15 mouse cellular contexts compared by ENCODE assay signal in the genomic region with DNA sequence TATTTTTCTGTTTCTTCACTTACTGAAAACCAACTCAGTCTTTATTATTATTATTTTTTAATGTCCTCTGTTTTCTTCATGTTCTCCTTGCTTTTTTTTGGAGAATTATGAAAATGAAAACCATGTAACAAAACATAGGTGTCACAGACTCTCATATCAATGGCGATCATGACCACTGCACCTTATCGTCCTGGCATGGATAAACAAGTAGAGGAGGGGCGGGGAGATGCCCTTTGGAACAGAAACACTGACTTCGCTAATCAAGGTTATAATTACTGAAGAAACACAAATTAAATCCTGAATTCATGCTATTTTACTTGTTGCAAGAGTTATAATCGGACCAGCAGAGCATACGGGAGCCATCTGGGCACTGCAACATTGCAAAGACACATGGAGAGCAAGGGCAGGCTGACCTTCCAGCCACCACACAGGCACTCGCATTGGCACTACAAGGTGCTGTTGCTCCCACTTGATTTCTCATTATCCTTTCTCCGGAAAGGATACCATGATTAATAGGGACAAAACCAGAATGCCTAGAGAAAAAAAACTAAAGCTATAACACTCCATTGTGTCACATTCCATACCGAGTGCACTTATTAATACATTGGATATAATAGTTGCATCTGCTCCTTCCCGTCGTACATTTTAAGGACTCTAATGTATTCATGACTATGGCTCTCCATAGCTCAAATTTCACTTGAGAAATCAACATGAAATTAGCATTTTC.
DNase-seq lines count a peak whose midpoint lies in the region; ATAC-seq lines count a peak whose summit lies in the region.
"Had no signal": no experiment of that assay in that cellular context is flagged by ENCODE, and none has a peak within 500 bp of the region (broad histone marks: within the 10 kb centered on the region; RNA-seq: fewer than 3 reads in every experiment).

No protein-coding gene starts in this region.

- H3K36me3 ChIP-seq in forebrain, embryonic 13.5 days (ENCODE audit: poor library complexity, severe bottlenecking) = no peaks in the 10 kb centered on the region
- no peaks in the 10 kb centered on the region for H3K36me3 ChIP-seq in midbrain, embryonic 13.5 days

- peak; percentile 22 for ATAC-seq in frontal cortex, adult (ENCODE audit: low TSS enrichment)
- ATAC-seq in forebrain, embryonic 13.5 days = peak; percentile 77
- peak; percentile 70 for ATAC-seq in midbrain, embryonic 13.5 days

- WGBS in forebrain, embryonic 13.5 days = 60% methylated on average over 11 of the region's 11 CpGs
- WGBS in midbrain, embryonic 13.5 days = 62% methylated on average over 11 of the region's 11 CpGs

- peak overlapping the region; percentile 39 for H3K4me2 ChIP-seq in forebrain, embryonic 13.5 days
- H3K4me2 ChIP-seq in midbrain, embryonic 13.5 days (replicated peaks) = peak overlapping the region; percentile 32
- H3K4me2 ChIP-seq: embryonic facial prominence, embryonic 13.5 days had no signal

- 0 out of 2 replicates have a peak overlapping the region, but pooled peaks have one; percentile 25 for H3K27ac ChIP-seq in forebrain, embryonic 13.5 days
- peak overlapping the region; percentile 44; the same call in 1 of the 2 replicates for H3K27ac ChIP-seq in midbrain, embryonic 13.5 days
- H3K27ac ChIP-seq: embryonic facial prominence, embryonic 13.5 days had no signal

- DNase-seq in frontal cortex, adult 2 months (ENCODE audit: extremely low spot score in 1 of 2, low spot score in 1 of 2) = no peak
- peak; percentile 82 for DNase-seq in cerebellum, adult 11-12 months
- no peak for DNase-seq in lung, postnatal 10 days
- no peak for DNase-seq in layer of hippocampus, postnatal 14 days (ENCODE audit: low spot score in 2 of 2)
- no peak for DNase-seq in thymus, postnatal 25 days
- DNase-seq: heart, adult 18-20 months; heart, postnatal 10 days; kidney, adult 2 months; layer of hippocampus, postnatal 36 days; liver; thymus, adult 18-20 months had no signal

- peak overlapping the region; percentile 6; the same call in 1 of the 2 replicates for H3K4me3 ChIP-seq in forebrain, embryonic 13.5 days
- peak overlapping the region; percentile 5; the same call in 1 of the 2 replicates for H3K4me3 ChIP-seq in midbrain, embryonic 13.5 days (replicated peaks)
- H3K4me3 ChIP-seq: embryonic facial prominence, embryonic 13.5 days had no signal

- H3K4me1 ChIP-seq in forebrain, embryonic 13.5 days = peaks cover 13% of the 10 kb centered on the region
- peaks cover 16% of the 10 kb centered on the region for H3K4me1 ChIP-seq in midbrain, embryonic 13.5 days (replicated peaks)

- no peaks in the 10 kb centered on the region for H3K27me3 ChIP-seq in forebrain, embryonic 13.5 days
- H3K27me3 ChIP-seq in midbrain, embryonic 13.5 days = no peaks in the 10 kb centered on the region
- H3K27me3 ChIP-seq: embryonic facial prominence, embryonic 13.5 days had no signal

- no peaks in the 10 kb centered on the region for H3K9me3 ChIP-seq in forebrain, embryonic 13.5 days (replicated peaks)
- H3K9me3 ChIP-seq in midbrain, embryonic 13.5 days = no peaks in the 10 kb centered on the region
- H3K9me3 ChIP-seq: embryonic facial prominence, embryonic 13.5 days had no signal

- H3K9ac ChIP-seq in forebrain, embryonic 13.5 days = 0 out of 2 replicates have a peak overlapping the region, but pooled peaks have one; percentile 34
- no peak overlapping the region for H3K9ac ChIP-seq in midbrain, embryonic 13.5 days (replicated peaks)
- H3K9ac ChIP-seq: embryonic facial prominence, embryonic 13.5 days had no signal

Comparison
In these comparisons a context has a peak if more than half of its experiments do, and no peak if none do; other contexts are left out.
1. ATAC-seq: peak in every context shown above with its lines; median percentile 77 in forebrain, embryonic 13.5 days; 70 in midbrain, embryonic 13.5 days; 22 in frontal cortex, adult.